Mouse (Mus musculus): ENCODE data around the gene Tmem117.

DNA sequence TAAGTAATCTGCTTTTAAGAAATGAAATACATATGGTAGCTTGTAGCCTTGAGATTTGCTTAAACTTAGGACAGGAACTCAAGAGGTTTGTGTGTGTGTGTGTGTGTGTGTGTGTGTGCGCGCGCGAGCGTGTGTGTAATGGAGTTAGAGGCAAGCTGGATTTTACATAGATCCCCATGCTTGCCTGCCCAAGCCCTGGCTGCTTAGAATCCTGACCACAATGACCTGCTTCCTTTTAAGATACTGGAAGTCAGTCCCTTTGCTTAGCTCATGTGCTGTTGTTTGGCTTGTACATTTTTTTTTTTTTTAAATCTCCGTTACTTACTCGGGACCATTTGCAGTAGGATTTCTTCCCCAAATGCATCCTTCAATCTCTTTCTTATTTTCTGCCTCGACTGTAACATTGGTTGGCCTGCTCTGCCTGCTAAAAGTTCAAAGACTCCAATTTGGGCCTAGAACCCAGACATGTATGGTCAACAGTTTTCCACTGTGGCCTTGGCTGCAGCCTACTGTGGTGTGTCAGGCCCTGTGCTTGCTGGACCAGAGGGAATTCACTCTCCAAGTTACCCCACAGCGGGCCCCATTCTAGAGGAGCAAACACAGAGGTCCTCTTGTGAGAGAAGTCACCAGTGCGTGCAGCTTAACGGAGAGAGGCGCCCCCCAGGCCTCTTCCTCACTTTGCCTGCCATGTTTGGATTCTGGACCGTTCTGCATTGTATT is 29.5 kb downstream of the Tmem117 start:
- TF ChIP-seq CTCF (IDR thresholded peaks at IDR 0.05; ENCODE audit: extremely low read depth, insufficient read length, insufficient replicate concordance, low read depth, low read length) = no peak
- TF ChIP-seq POLR2A (IDR thresholded peaks at IDR 0.05; ENCODE audit: low read depth, low read length) = no peak

All from small intestine, adult 2 months (tissue).